Mouse (Mus musculus): ENCODE data around the gene Coq9. TPM values are rescaled to one million over a fixed set of nuclear protein-coding genes. Genes with fewer than 3 reads are reported as not detected.
A peak's percentile ranks its signal among the peaks of the same experiment; 100 is the strongest.
"Not testable (repeated sequence)": the region's sequence is repeated elsewhere in the genome, so short reads cannot be mapped to it uniquely, and the experiment has no call there.

Gene Coq9
- total RNA-seq, 2 experiments from 2014 or later, result 84.8 to 86.5 TPM

GRCm38 (mm10) chr8:94822637-94823560, 15.2 kb upstream of the Coq9 start:
- peak in 1 of 2 experiments; percentile 46 for DNase-seq

GRCm38 (mm10) chr8:94825170-94825569, 13.0 kb upstream of the Coq9 start:
- DNase-seq, result no peak

GRCm38 (mm10) chr8:94826210-94826609, 11.9 kb upstream of the Coq9 start:
- DNase-seq, result no peak

GRCm38 (mm10) chr8:94828284-94828683, 9.8 kb upstream of the Coq9 start:
- DNase-seq, result no peak

GRCm38 (mm10) chr8:94833901-94834405, 4.2 kb upstream of the Coq9 start:
- not testable (repeated sequence) for DNase-seq

- not testable (repeated sequence) for DNase-seq
These were observed 2.4 kb upstream of the Coq9 start for GRCm38 (mm10) chr8:94835751-94836150.

DNA sequence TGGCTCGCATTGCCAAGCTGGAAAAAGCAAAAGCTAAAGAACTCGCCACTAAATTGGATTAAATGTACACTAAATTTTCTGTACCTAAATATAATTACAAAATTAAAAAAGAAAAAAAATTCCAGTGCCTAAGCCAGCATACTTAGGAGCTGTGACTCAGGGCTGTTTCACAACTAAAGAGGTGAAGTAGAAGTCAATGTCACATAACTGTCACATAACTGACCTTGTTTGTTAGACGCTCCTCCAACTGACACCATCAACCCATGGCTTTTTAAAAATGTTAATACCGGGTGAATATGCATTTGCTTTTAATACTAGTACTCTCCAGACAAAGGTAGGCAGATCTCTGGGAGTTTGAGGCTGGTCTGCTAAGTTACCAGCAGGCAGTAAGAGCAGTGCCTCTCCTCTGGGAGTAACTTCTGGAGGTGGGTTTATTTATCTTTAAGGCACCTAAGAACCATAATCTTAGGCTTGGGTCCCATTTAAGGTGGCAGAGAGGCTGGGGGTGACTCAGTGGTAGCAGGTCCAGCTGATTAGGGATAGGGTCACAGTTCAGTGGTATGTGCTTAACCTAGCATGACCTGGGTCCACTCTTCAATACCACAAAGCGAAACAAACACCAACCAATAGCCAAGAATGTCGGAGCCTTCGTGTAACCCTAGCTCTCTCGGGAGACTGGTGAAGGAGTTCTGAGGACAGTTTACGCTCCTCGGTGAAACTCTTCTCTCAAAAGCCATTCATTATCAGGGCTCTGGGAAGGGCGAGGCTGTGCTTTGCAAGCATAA, 1.5 kb upstream of the Coq9 start:
- DNase-seq, result no peak

- DNase-seq, result peak in 1 of 2 experiments; percentile 77
These were observed 479 bp downstream of the Coq9 start for GRCm38 (mm10) chr8:94838600-94838999.

DNA sequence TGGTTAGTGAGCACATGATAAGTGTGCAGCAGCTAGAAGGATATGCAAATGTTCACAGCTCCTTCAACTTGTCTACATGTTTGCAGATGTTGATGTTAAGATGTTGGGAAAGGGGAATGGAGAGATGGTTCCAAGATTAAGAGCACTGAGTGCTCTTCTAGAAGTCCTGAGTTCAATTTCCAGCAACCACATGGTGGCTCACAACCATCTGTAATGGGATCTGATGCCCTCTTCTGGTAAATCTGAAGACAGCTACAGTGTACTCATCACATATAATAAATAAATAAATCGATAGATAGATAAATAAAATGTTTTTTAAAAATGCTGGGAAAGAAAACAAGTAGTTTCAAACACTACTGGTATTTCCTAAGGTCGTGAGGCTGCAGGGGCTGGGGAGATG, 3.1 kb downstream of the Coq9 start:
- DNase-seq, result no peak

- no peak for DNase-seq
These were observed 11.9 kb downstream of the Coq9 start for GRCm38 (mm10) chr8:94850049-94850448.

- not testable (repeated sequence) for DNase-seq
These were observed 16.6 kb downstream of the Coq9 start for GRCm38 (mm10) chr8:94854761-94855160.

DNA sequence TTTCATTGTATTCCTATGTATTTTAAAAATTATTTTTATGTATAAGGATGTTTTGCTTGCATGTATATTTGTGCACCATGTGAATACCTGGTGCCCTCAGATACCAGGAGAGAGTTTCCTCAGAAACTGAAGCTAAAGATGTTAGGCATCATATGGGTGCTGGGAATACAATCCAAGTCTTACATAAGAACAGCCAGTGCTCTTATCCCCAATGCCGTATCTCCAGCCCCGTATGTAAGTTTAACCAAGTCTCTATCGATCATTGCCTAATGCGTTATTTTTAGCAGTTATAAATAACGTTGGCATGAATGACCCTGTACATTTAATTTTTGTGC, 18.9 kb downstream of the Coq9 start:
- no peak for DNase-seq

GRCm38 (mm10) chr8:94857346-94858173, 19.4 kb downstream of the Coq9 start, which contains the start of gene Polr2c:
Gene Polr2c, plus strand, starts transcription at chr8:94857450.
- DNase-seq, result peak; percentile 91 to 92

DNA sequence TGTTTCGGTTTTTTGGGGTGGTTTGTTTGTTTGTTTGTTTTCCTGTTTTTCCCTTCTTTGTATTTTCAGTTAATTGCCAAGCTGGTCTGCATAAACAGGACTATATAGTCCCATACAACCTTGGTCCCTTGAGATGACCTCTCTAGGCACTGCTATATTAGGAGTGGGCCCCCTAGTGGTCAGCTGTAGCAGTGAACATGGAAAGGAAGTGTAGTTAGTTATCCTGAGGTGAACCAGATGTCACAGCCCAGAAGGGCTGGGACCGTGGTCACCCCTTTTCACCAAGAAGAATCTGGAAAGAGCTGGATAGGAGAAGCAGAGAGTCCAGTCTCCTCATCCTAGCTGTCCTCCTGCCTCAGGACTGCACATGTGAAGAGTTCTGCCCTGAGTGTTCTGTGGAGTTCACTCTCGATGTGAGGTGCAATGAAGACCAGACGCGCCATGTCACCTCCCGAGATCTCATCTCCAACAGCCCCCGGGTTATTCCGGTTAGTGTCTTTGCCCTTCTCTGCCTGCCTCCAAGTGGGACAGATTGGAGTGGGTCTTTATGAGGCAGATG, 23.3 kb downstream of the Coq9 start:
- DNase-seq, result peak in 1 of 2 experiments; percentile 39

GRCm38 (mm10) chr8:94862487-94863220, 24.5 kb downstream of the Coq9 start:
- no peak for DNase-seq

DNA sequence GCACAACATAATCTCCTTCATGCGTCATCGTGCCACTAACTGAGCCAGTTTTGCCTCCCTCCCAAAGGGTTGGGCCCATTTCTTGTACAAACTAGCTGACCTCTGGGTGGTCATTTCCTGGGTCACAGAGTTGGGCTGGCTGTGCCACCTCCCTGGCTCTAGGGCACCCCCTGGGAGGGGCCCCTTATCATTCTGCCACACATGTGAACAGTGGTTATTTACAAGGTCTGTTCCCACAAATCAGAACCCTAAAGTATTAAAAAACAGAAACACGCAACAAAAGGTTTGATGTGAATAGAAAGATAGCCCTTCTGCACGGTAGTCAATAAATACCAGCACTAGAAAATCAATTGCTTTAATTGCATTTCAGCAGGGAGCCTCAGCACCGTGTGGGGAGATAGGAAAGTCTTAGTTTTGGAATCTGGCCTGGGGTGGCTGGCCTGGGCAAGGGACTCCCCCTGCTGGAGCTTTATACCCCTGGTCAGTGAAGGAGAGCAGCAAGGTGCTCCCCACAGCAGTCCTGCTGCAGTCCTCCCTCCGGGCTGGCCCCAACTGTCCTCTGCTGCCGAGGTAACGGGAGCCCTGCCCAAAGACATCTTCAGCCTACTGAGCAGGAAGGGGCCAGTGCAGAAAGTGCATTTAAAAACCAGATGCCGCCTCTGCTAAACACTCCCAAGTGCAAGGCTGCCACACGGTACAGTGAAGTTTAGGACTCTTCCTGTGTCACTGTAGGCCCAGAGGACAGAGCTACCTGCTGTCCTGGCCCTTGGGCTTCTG, 26.0 kb downstream of the Coq9 start:
- no peak for DNase-seq

DNA sequence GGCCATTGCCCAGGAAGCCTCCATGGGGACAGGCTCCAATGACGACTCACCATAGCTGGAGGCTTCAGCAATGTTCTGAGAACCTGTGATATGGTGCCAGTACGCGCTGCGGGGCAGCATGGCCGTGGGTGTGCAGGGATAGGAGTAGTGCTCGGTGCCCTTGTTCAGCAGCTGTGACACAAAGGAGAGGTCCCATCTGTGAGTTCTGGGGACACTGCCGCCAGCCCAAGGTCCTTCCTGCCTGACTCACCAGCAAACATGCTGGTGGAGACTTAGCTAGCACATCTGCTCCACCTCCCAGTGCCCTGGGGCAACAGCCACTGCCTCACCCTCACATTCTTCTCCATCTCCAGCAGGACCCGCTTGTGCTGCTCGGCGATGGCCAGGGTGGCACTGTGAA, 27.2 kb downstream of the Coq9 start:
- no peak for DNase-seq

GRCm38 (mm10) chr8:94866921-94867320, 28.8 kb downstream of the Coq9 start:
- DNase-seq, result no peak

GRCm38 (mm10) chr8:94869146-94869545, 31.0 kb downstream of the Coq9 start:
- DNase-seq, result no peak

- no peak for DNase-seq
These were observed 31.9 kb downstream of the Coq9 start for GRCm38 (mm10) chr8:94870003-94870402.

Measured in layer of hippocampus, postnatal 36 days (tissue).